Mouse (Mus musculus) large intestine, adult 2 months (tissue): ENCODE data around the gene Ggps1. TPM values are rescaled to one million over a fixed set of nuclear protein-coding genes. Genes with fewer than 3 reads are reported as not detected.
"Not testable (repeated sequence)": the region's sequence is repeated elsewhere in the genome, so short reads cannot be mapped to it uniquely, and the experiment has no call there.

Experiments used
- DNase-seq: peaks from one replicate; pipeline ENCODE4 v3.0.0-alpha.2; 2012; ENCODE audit warnings: low read depth, low spot score
- WGBS: fragments of 180-500 bp; shearing (Covaris S2); methylation state at CpG from one replicate; pipeline ENCODE4 v1.1.7; 2018; 5-methylcytosine and 5-hydroxymethylcytosine counted together
- polyA plus RNA-seq: library from polyadenylated mRNA; depleted of rRNA; stranded (reverse); fragments of >200 nt; gene quantifications from 2 replicates; pipeline ENCODE4 v1.2.3, GENCODE M21; 2012

The Ggps1 gene
- polyA plus RNA-seq, 1 experiment = 7.6 TPM

DNA sequence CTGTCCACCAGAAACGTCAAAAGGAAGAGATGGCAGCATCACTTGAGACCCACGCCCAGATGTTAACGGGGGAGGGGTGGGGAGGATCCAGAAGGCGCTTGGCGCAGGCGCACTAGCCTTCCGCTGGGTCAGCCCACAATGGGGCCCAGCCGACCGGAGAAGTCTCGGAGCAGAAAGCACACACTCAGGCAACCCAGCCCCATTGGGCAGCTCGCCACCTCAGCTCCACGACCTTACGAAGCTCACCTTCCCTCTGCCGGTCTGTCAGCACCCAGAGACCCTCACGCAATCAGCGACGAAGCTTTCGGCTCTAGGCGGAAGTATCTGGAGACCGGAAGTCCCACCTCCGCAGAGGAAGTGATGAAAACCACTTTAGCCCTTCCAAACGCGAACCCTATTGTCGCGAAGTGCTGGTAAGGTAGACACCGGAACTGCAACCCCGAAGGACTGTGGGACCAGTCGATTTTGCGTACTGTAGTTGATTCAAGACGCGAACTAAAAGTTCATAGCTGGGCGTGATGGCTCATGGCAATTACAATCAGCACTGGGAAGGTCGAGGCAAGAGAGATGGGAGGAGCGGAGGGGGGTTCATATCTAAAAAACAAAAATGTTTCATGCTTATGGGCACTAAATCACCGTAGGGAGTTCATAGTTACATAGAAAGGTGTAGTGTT, 23.9 kb downstream of the Ggps1 start, which contains the start of gene Tbce:
Gene Tbce (minus strand): TSS at position 347 of the 674 bp plus-strand sequence.
- peak; percentile 67 for DNase-seq
- WGBS = under 1% methylated on average over 35 of the region's 35 CpGs

DNA sequence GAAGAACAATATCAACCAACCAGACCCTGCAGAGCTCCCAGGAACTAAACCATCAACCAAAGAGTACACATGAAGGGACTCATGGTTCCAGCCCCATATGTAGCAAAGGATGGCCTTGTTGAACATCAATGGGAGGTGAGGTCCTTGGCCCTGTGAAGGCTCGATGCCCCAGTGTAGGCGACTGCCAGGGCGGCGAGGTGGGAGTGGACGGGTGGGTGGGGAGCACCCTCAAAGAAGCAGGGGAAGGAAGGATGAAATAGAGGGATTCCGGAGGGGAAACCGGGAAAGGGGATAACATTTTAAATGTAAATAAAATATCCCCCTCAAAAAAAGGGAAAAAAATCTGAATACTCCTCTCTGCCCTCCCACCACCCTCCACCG, 24.4 kb downstream of the Ggps1 start:
- under 1% methylated on average over 8 of the region's 8 CpGs for WGBS

DNA sequence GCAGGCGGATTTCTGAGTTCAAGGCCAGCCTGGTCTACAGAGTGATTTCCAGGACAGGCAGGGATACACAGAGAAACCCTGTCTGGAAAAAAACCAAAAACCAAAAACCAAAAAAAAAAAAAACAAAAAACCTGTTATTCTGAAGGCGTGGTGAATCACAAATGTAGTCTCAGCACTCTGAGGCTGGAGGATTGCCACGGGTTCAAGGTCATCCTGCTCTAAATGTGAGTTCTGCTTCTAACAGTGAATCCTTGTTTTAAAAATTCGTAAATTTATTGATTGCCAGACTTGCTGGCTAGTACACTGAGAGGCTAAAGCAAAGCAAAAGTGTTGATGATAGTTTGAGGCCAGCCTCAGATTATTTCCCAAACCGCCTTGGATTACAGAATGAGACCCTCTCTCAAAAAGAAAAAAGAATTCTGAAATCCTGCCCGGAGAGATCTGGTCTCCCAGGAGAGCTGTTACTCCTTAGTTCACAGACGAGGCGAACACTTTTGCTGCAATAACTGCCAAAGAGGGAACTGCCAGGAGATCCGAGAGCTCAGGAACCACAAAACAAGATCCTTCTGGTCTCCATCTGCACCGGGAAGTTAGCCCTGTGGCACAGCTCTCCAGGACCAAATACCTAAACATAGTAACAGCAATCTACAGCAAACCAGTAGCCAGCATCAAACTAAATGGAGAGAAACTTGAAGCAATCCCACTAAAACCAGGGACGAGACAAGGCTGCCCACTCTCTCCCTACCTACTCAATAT, 27.2 kb downstream of the Ggps1 start:
- DNase-seq = no peak
- 88% methylated on average over 11 of the region's 11 CpGs for WGBS

More for the DNA sequence above, 24.4 kb downstream of the Ggps1 start:
- no peak for DNase-seq

DNA sequence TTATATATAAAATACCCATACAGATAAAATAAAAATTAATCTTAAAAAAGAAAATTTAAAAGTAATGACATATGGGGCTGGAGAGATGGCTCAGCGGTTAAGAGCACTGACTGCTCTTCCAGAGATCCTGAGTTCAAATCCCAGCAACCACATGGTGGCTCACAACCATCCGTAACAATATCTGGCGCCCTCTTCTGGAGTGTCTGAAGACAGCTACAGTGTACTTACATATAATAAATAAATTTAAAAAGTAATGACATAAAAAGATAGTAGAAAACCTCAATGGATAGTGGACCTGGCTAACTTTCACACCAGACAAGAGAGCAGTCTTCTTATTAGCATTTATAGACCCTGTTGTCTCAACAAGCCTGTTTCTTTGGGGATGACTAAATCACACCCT, 27.9 kb downstream of the Ggps1 start:
- 90% methylated on average over 3 of the region's 3 CpGs for WGBS

DNA sequence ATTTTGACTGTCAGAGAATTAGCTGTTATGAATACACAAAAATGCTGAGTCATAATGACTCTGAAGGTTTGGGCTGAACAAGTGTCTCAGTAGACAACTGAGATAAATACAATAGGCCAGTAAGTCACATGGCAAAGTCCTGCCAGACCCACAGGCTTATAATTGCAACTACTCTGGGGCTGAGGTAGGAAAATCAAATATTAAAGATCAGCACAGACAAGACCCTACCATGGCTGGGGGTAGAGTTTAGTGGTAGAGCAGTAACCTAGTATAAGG, 29.3 kb downstream of the Ggps1 start:
- DNase-seq = no peak

More for the DNA sequence above, 27.9 kb downstream of the Ggps1 start:
- not testable (repeated sequence) for DNase-seq

DNA sequence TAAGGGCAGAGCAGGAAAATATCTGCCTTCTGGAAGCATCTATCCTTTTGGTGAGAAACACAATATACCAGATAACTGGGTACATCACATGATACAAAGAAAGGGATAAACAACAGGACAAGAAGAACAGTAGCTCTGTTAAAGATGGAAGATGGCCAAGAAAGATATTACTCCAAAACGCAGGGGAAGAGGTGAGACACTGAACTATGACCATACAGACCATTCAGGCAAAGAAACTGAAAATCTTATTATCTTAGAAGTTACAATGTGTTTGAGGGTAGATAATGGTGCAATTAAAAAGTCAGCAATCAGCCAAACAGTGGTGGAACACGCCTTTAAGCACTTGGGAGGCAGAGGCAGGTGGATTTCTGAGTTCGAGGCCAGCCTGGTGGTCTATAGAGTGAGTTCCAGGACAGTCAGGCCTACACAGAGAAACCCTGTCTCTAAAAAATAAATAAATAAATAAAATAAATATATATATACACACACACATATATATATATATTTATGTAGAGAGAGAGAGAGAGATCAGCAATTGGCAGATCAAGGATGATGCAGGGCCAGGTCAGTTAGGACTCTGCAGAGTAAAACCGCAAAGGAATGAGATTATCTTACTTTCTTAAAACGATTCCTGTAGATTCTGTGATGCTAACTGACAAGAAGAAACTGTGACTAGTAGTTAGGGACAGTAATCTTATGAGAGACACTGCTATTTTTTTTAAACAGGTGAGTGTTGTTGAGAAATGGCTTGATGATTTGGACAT, 29.8 kb downstream of the Ggps1 start:
- no peak for DNase-seq
- WGBS = 65% methylated on average over 5 of the region's 5 CpGs

DNA sequence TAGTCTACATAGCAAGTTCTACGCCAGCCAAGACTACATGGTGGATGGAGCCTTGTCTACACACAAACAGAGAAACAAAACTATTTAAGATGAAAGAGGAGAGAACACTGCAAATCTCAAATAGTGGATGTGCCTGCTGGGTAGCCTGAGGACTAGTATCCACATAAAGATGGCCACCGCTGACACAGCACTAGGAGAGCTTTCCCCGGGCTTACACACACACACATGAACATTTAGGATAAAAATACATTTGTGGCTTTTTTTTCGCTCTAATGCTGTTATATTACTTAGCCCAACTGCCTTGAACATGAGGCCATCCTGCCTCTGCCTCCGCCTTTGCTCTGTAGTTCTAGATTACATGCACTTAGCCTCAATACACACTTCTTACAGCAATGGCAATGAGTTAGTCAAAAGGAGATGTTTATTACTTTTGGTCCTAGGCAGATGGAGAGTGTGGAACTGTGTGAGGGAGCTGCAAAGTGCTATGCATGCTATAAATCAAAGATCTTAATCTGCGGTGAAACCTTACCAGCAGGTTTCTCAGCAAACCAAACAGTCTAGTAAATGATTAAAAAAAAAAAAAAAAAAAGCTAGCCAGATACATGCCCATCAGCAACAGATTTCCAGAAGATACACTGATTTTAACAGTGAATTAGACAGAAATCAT, 37.0 kb downstream of the Ggps1 start:
- 67% methylated on average over 6 of the region's 6 CpGs for WGBS
- no peak for DNase-seq

DNA sequence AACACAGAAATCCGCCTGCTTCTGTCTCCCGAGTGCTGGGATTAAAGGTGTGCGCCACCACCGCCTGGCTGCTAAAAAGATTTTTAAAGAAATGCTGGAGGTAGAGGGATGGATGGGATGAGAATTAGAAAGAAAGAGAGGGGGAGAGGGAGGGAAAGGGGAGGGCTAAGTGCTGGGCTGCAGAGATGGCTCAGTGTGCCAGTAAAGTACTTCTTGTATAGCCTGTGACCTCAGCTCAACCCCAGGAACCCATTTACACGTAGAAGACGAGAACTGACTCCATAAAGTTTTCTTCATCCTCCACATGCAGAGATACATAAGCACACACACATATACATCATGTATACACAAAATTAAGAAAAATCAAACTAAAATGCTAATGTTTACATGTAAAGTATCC, 37.7 kb downstream of the Ggps1 start:
- DNase-seq = no peak
- WGBS = 91% methylated on average over 6 of the region's 6 CpGs

DNA sequence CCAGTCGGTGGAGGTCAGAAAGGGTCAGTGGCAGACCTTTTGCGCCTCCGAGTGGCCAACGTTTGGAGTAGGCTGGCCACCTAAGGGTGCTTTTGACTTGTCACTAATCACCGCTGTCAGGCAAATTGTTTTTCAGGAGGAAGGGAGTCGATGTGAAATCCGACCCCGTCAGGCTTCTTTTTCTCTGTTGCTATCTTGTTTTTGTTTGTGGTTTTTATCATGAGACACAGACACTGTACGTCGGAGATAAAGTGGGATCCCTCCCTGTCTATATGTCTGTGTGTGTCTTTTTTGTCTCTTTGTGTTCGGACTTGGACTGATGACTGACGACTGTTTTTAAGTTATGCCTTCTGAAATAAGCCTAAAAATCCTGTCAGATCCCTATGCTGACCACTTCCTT, 41.9 kb downstream of the Ggps1 start:
- WGBS = 85% methylated on average over 11 of the region's 12 CpGs
- not testable (repeated sequence) for DNase-seq

DNA sequence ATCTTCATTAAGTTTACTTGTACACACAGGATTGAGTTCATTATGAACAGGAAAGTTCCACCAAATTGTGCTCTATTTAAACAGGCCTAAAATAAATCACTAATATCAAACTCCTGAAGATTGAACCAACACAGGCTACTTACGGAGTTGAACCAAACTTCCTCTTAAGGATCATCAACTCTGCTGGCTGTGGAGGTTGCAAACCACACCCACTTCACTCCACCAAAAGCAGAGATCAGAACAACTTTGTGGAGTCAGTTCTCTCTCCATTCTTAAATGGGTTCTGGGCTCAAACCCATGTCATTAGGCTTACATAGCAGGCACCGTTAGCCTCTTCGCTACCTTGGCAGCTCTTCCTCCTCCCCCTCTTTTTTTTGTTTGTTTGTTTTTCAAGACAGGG, 44.4 kb downstream of the Ggps1 start:
- no peak for DNase-seq

DNA sequence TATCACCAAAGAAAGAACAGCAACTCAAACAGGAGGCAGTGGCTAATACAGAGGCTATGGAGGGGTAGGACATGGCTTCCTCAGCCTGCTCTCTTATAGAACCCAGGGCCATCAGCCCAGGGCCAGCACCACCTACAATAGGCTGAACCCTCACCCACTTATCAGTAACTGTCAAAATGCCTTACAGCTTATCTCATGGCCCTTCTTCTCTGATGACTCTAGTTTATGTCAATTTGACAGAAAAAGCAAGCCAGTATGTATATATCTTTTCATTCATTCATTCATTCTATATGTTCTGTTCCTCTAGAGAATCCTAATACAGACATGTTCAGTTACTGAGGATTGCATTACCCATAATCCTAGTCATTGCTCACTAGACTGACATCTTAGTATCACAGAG, 45.0 kb downstream of the Ggps1 start:
- DNase-seq = no peak

More for the DNA sequence above, 44.4 kb downstream of the Ggps1 start:
- WGBS = 84% methylated on average over 3 of the region's 3 CpGs

DNA sequence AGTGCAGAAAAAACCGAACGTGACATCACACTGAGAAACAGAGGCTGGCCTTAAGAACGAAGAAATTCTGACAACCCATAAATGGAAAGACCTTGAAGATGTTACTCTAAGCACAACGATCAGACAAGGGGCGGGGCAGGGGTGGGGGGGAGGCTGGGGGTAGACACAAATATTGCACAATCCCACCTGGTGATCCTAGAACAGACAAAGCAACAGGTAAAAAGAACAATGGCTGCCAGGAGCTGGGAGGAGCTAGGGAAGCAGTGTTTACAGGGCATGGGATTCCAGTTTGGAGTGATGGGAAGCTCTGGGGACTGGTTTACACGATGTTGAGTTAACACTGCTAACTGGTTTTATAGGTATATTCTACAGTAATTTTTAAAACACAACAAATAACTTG, 47.7 kb downstream of the Ggps1 start:
- WGBS = 61% methylated on average over 6 of the region's 6 CpGs
- no peak for DNase-seq

DNA sequence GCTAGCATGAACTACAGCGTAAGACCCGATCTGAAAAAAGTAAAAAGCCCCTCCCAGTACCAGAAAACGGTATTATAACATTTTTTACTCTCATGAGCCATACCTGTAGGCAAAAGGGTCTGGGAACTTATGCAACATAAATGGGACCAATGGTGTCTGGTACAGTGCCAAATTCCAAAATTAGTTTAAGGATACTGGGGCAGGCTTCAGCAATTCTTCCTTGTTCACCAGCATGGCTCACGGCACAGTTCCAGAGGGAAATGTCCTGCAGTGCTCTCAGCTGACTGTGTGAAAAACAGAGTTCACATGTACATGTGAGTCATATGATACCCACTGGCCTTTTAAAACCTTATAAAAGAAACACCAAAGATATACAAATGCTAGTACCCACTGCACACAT, 48.7 kb downstream of the Ggps1 start:
- 84% methylated on average over 4 of the region's 4 CpGs for WGBS
- no peak for DNase-seq

DNA sequence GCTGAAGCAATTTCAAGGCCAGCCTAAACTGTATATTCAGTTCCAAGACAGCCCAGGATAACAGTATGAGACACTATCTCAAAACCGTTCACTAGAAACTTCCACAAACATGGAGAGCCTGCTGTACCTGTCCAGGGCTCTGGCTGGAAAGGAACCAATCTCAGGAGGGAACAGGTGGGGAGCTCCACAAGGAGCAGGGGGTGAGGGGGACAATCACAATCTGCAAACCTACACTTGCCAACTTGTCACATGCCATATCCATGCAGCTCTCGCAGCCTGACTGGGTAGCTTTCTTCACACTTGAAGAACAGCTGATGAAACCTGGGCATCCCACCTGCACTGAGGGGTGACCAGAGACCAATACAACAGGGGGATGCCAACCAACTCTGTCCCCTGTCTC, 49.3 kb downstream of the Ggps1 start:
- WGBS = 97% methylated on average over 2 of the region's 2 CpGs
- DNase-seq = no peak

DNA sequence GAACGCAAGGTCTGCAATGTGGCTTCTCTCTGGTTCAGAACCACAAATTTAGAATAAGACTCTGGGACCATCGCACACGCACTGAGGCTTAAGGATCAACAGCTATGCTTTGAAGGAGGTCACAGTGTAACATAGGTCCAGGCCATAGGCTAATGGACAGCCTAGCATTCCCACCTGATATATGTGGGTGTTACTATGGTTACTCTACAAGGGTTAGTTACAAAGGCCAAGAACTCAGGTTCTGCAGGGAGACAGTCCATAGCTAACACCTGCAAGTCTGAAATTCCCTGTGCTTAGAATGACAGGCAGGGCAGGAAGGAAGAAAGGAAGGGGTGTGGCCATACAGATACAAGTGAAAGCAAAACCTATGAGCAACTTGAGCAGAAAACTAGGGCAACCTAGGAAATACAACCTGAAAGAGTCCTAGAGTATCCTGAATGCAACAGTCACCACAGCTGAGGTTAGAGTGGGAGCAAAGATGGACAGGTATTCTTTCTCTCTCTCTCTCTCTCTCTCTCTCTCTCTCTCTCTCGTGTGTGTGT, 51.8 kb downstream of the Ggps1 start:
- DNase-seq = no peak
- 85% methylated on average over 4 of the region's 4 CpGs for WGBS

DNA sequence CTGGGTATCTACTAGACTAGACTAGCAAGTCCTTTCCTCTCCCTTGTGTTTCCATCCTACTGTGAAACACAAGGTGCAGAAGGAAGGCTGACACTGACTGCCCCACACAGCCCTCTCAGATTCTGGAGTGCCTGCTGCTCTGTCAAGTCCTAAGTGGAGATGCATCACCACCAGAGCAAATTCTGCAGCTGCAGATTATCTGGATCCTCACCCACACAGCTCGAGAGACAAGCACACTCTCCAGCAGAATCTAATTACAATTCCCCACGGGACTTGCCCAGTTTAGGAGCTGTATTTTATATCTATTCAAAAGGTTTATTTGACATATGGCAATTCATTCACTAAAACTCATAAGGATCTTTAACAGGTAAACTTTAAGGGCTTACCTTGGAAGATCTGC, 57.2 kb downstream of the Ggps1 start:
- no peak for DNase-seq
- WGBS = 43% methylated on average over 2 of the region's 2 CpGs

DNA sequence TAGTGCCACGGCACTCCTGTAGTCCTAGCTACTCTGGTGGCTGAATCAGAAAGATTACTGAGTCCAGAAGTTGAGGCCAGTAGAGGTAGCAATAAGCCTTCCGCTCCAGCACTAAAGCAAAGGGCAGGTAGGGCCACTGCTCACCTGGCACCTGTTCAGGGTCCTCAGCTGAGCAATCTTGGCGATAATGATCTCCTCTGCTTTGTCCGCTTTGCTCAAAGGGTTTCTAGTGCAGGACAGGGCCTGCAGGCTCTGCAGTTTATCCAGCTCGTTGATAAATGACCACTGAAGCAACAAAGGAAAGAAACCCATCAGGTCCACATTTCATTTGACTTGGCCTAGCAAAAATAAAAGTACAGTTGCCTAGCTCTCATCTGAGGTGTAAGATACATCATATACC, 58.3 kb downstream of the Ggps1 start:
- 87% methylated on average over 5 of the region's 5 CpGs for WGBS
- no peak for DNase-seq

DNA sequence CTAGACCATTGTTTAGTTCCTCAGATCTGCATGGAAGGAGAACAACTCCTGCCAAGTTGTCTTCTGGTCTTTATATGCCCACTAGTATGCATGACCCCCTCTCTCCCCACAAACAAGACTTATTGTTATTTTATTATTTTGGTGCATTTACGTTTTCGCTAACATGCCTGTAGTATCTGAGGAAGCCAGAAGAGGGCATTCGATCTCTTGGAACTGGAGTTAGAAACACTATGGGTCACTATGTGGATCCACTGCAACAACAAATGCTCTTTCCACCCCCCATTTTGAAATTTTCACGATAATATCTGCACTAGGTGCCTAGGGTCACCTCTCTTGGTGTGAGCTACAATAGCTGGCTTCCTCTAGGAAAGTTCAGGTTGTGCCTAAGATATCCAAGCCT, 59.2 kb downstream of the Ggps1 start:
- DNase-seq = no peak
- 73% methylated on average over 4 of the region's 4 CpGs for WGBS

DNA sequence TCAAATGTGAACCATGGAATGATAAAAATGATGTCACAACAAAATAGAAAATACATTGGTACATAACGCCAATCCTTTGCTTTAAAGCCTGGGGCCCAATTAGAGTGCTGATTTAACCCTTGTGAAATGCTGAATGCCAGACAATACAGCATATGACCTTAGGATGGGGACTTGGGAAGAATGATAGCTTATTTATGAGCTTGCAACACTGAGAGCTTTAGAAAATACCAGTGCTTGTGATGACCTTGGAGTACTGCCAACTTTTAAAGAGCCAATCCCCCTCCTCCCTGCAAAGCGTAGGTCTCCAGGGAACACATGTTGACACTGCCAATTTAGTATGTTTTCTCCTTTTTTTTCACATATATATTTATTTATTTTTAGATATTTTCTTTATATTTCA, 60.6 kb downstream of the Ggps1 start:
- 75% methylated on average over 2 of the region's 2 CpGs for WGBS
- no peak for DNase-seq
